Mouse (Mus musculus): ENCODE results near the gene Wscd2.

DNA sequence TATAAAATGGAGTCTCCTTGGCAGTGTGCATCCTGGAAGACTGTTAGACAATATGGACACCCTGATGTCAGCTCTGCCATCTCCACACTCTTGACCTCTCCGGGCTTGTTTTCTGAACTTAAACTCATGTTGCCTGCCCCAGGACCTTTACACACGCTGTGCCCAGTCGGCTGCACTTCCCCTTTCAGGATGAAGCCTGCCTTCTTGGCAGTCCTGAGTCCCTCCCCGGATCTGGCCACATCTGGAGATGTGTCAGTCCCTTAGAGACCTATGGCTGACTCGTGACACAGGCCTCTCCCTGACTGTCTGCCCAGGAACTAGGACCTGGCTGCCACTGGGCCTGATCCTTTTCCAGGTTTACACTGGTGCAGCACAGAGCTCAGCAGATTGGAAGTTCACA, 16.6 kb downstream of the Wscd2 start:
- no peak for TF ChIP-seq POLR2A (IDR thresholded peaks at IDR 0.05; ENCODE audit: low read depth, low read length)
- no peak for TF ChIP-seq CTCF (IDR thresholded peaks at IDR 0.05; ENCODE audit: extremely low read depth, insufficient read length, insufficient replicate concordance, low read depth, low read length)
